Mouse (Mus musculus): Measurements from ENCODE around the gene Chrnd. TPM values are rescaled to one million over a fixed set of nuclear protein-coding genes. Genes with fewer than 3 reads are reported as not detected.

Chrnd gene
- polyA plus RNA-seq, 1 experiment = not detected

- peaks cover 11% of the 10 kb centered on the region for H3K27me3 ChIP-seq (ENCODE audit: control insufficient read depth, insufficient read depth, low read length)
- H3K4me3 ChIP-seq (ENCODE audit: extremely low read depth, insufficient read depth, insufficient read length) = no peak overlapping the region
- no peaks in the 10 kb centered on the region for H3K36me3 ChIP-seq (ENCODE audit: control insufficient read depth, insufficient read depth, low read length)
- DNase-seq (ENCODE audit: low read depth in 1 of 2, low spot score in 2 of 2) = no peak
- H3K27ac ChIP-seq (ENCODE audit: insufficient read depth, low read length) = no peak overlapping the region
- H3K4me1 ChIP-seq (ENCODE audit: control insufficient read depth, insufficient read depth, insufficient read length) = peaks cover 7% of the 10 kb centered on the region; the same call in 1 of the 2 replicates
- TF ChIP-seq CTCF (IDR thresholded peaks at IDR 0.05; ENCODE audit: extremely low read depth, insufficient read depth, insufficient read length, insufficient replicate concordance) = no peak
- TF ChIP-seq POLR2A (IDR thresholded peaks at IDR 0.05; ENCODE audit: low read depth, low read length) = no peak
- 6% methylated on average over 58 of the region's 58 CpGs for WGBS
Observed at GRCm38 (mm10) chr1:87154501-87155120, 35.8 kb upstream of the Chrnd start.

GRCm38 (mm10) chr1:87155531-87156198 lies 34.7 kb upstream of the Chrnd start:
- DNase-seq (ENCODE audit: low read depth in 1 of 2, low spot score in 2 of 2) = no peak
- peaks cover 7% of the 10 kb centered on the region; the same call in 1 of the 2 replicates for H3K4me1 ChIP-seq (ENCODE audit: control insufficient read depth, insufficient read depth, insufficient read length)
- no peak overlapping the region for H3K27ac ChIP-seq (ENCODE audit: insufficient read depth, low read length)
- no peaks in the 10 kb centered on the region for H3K36me3 ChIP-seq (ENCODE audit: control insufficient read depth, insufficient read depth, low read length)
- no peak for TF ChIP-seq POLR2A (IDR thresholded peaks at IDR 0.05; ENCODE audit: low read depth, low read length)
- TF ChIP-seq CTCF (IDR thresholded peaks at IDR 0.05; ENCODE audit: extremely low read depth, insufficient read depth, insufficient read length, insufficient replicate concordance) = no peak
- H3K4me3 ChIP-seq (ENCODE audit: extremely low read depth, insufficient read depth, insufficient read length) = no peak overlapping the region
- peaks cover 11% of the 10 kb centered on the region for H3K27me3 ChIP-seq (ENCODE audit: control insufficient read depth, insufficient read depth, low read length)
- 2% methylated on average over 56 of the region's 56 CpGs for WGBS

DNA sequence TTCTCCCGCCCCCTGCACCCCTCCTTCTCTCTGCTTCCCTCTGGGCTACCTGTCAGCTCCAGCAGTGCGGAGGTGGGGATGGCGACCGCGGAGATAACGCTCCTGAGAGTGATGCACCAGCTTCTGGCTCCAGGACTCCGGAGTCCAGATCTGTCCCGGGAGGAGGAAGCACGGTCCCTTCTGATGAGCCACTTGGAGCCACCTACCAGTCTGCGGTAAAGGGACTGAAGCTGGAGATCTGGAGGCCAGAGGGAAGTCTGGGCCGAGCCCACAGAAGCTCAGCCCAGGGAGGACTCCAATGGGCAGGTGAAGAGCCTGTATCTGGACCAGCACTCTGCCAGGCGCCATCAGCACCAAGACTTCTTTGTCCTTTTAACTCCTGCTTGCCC lies 34.2 kb upstream of the Chrnd start, which contains the start of gene Ecel1:
Ecel1 (minus strand) TSS at position 323 of the 389 bp plus-strand sequence.
- peaks cover 7% of the 10 kb centered on the region; the same call in 1 of the 2 replicates for H3K4me1 ChIP-seq (ENCODE audit: control insufficient read depth, insufficient read depth, insufficient read length)
- no peak for DNase-seq (ENCODE audit: low read depth in 1 of 2, low spot score in 2 of 2)
- TF ChIP-seq CTCF (IDR thresholded peaks at IDR 0.05; ENCODE audit: extremely low read depth, insufficient read depth, insufficient read length, insufficient replicate concordance) = no peak
- TF ChIP-seq POLR2A (IDR thresholded peaks at IDR 0.05; ENCODE audit: low read depth, low read length) = no peak
- H3K36me3 ChIP-seq (ENCODE audit: control insufficient read depth, insufficient read depth, low read length) = no peaks in the 10 kb centered on the region
- no peak within 1 kb of the TSS for H3K4me3 ChIP-seq (ENCODE audit: extremely low read depth, insufficient read depth, insufficient read length)
- no peak within 1 kb of the TSS for H3K27ac ChIP-seq (ENCODE audit: insufficient read depth, low read length)
- H3K27me3 ChIP-seq (ENCODE audit: control insufficient read depth, insufficient read depth, low read length) = peaks cover 11% of the 10 kb centered on the region
- WGBS = 7% methylated on average over 12 of the region's 12 CpGs

- WGBS = 66% methylated on average over 3 of the region's 3 CpGs
- no peak for DNase-seq (ENCODE audit: low read depth in 1 of 2, low spot score in 2 of 2)
- Histone ChIP-seq H3K4me1 (ENCODE audit: control insufficient read depth, insufficient read depth, insufficient read length) (peaks cover 4% of the 10 kb centered on the region; the same call in 1 of the 2 replicates), H3K27ac (ENCODE audit: insufficient read depth, low read length) (no peak overlapping the region), H3K4me3 (ENCODE audit: extremely low read depth, insufficient read depth, insufficient read length) (no peak overlapping the region), H3K27me3 (ENCODE audit: control insufficient read depth, insufficient read depth, low read length) (peaks cover 6% of the 10 kb centered on the region), H3K36me3 (ENCODE audit: control insufficient read depth, insufficient read depth, low read length) (no peaks in the 10 kb centered on the region)
- TF ChIP-seq CTCF (IDR thresholded peaks at IDR 0.05; ENCODE audit: extremely low read depth, insufficient read depth, insufficient read length, insufficient replicate concordance) (no peak), POLR2A (IDR thresholded peaks at IDR 0.05; ENCODE audit: low read depth, low read length) (no peak)
Observed at GRCm38 (mm10) chr1:87159396-87159795, 31.0 kb upstream of the Chrnd start.

GRCm38 (mm10) chr1:87164164-87164795 lies 26.1 kb upstream of the Chrnd start:
- no peak overlapping the region for H3K4me3 ChIP-seq (ENCODE audit: extremely low read depth, insufficient read depth, insufficient read length)
- TF ChIP-seq POLR2A (IDR thresholded peaks at IDR 0.05; ENCODE audit: low read depth, low read length) (no peak), CTCF (IDR thresholded peaks at IDR 0.05; ENCODE audit: extremely low read depth, insufficient read depth, insufficient read length, insufficient replicate concordance) (no peak)
- no peaks in the 10 kb centered on the region for H3K36me3 ChIP-seq (ENCODE audit: control insufficient read depth, insufficient read depth, low read length)
- H3K4me1 ChIP-seq (ENCODE audit: control insufficient read depth, insufficient read depth, insufficient read length) = no peaks in the 10 kb centered on the region
- no peak for DNase-seq (ENCODE audit: low read depth in 1 of 2, low spot score in 2 of 2)
- 48% methylated on average over 10 of the region's 11 CpGs for whole genome bisulfite sequencing
- H3K27me3 ChIP-seq (ENCODE audit: control insufficient read depth, insufficient read depth, low read length) = no peaks in the 10 kb centered on the region
- no peak overlapping the region for H3K27ac ChIP-seq (ENCODE audit: insufficient read depth, low read length)

DNA sequence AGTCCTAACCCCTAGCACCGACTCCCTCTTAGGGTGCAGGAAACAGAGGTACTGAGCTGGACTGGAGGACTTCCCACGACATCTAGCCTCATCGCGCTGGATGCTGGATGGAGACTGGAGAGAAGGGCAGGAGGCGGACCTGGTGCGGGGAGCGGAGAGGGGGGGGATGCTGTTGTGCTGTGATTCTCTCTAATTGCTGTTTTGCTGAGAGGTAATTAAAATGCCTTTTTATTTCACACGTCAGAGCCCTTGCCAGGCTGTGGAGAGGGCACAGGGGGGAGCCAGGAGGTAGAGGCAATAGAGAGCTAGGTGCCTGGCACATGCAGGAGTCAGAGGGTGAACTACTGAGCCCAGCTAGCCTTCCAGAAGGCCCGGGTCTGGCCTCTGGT lies 25.6 kb upstream of the Chrnd start:
- Histone ChIP-seq H3K27ac (ENCODE audit: insufficient read depth, low read length) (no peak overlapping the region), H3K27me3 (ENCODE audit: control insufficient read depth, insufficient read depth, low read length) (no peaks in the 10 kb centered on the region), H3K36me3 (ENCODE audit: control insufficient read depth, insufficient read depth, low read length) (no peaks in the 10 kb centered on the region), H3K4me3 (ENCODE audit: extremely low read depth, insufficient read depth, insufficient read length) (no peak overlapping the region), H3K4me1 (ENCODE audit: control insufficient read depth, insufficient read depth, insufficient read length) (no peaks in the 10 kb centered on the region)
- 54% methylated on average over 9 of the region's 9 CpGs for WGBS
- DNase-seq (ENCODE audit: low read depth in 1 of 2, low spot score in 2 of 2) = no peak
- no peak for TF ChIP-seq CTCF (IDR thresholded peaks at IDR 0.05; ENCODE audit: extremely low read depth, insufficient read depth, insufficient read length, insufficient replicate concordance)
- TF ChIP-seq POLR2A (IDR thresholded peaks at IDR 0.05; ENCODE audit: low read depth, low read length) = no peak

All from spleen, adult 2 months (tissue).